Mouse (Mus musculus): ENCODE results near the gene 2410137M14Rik. TPM values are rescaled to one million over a fixed set of nuclear protein-coding genes. Genes with fewer than 3 reads are reported as not detected.

The 2410137M14Rik gene
- polyA plus RNA-seq, 1 experiment from 2014 or later = not detected

DNA sequence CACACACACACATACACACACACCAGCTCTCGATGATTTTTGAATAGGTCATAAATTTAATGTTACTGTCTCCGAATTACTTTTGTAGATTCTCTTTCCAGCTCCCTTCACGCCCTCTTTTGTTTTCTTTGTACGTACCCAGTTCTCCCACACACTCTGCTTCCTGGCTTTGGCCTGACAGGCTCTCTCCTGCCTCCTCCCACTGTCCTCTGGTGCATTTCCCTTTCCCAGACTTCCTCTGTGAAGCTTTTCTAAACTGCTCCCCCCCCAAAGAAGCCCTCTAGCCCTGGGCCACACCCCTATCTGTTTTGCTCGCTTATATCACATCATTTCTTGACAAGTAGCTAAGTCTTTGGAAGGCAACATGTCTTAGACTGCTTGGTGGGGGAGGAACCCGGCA, 50.8 kb downstream of the 2410137M14Rik start:
- Histone ChIP-seq H3K27me3 (ENCODE audit: control insufficient read depth, insufficient read depth, low read length) (no peaks in the 10 kb centered on the region), H3K27ac (replicated peaks) (no peak overlapping the region), H3K4me1 (replicated peaks; ENCODE audit: control insufficient read depth, insufficient read depth) (no peaks in the 10 kb centered on the region), H3K9me3 (ENCODE audit: control insufficient read depth, low read length) (no peaks in the 10 kb centered on the region), H3K9ac (ENCODE audit: low read length) (no peak overlapping the region), H3K4me2 (replicated peaks; ENCODE audit: low read depth) (no peak overlapping the region), H3K4me3 (ENCODE audit: low read depth, low read length) (no peak overlapping the region), H3K36me3 (ENCODE audit: control insufficient read depth, insufficient read depth, low read length) (no peaks in the 10 kb centered on the region)
- ATAC-seq (ENCODE audit: low FRiP score, low TSS enrichment) (no peak), DNase-seq (ENCODE audit: low spot score) (no peak)
- WGBS = 61% methylated on average over 6 of the region's 6 CpGs
- TF ChIP-seq CTCF (IDR thresholded peaks at IDR 0.05; ENCODE audit: low read depth) (no peak), EP300 (optimal IDR thresholded peaks at IDR 0.05) (no peak)

DNA sequence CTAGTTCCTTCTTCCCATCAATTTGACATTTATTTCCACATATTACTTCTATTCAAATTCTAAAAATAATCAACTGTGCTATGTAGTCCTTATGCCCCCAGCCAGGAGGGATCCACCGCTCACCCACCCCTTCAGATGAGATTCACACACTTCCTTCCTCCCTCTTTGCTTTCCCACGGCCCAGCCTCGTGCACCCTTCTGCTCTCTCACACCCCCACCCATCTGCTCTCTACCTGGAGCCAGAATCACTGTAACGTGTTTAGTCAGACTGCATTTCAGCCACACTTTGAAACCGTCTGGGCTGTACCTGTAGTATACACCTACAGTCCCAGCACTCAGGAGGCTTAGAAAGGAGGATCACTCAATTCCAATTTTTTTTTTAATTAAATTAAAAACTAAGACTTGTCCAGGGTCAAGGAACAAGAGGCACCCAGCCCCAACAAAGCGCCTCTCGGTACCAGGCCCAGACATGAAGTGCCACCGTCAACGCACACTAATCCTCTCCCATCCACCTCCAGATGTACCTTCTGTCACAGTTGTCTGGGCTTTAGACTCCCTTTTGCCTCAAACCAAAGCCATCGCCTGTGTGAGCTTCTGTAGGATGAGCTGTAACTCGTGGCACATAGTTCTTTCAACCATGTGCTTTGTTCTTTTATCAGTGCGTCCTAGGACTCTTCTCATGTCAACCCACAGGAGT, 51.7 kb downstream of the 2410137M14Rik start:
- no peak for ATAC-seq (ENCODE audit: low FRiP score, low TSS enrichment)
- H3K27ac ChIP-seq (replicated peaks) = 0 out of 2 replicates have a peak overlapping the region, but pooled peaks have one; percentile 31
- no peaks in the 10 kb centered on the region for H3K9me3 ChIP-seq (ENCODE audit: control insufficient read depth, low read length)
- H3K4me3 ChIP-seq (ENCODE audit: low read depth, low read length) = no peak overlapping the region
- H3K9ac ChIP-seq (ENCODE audit: low read length) = no peak overlapping the region
- 64% methylated on average over 12 of the region's 12 CpGs for whole genome bisulfite sequencing
- TF ChIP-seq CTCF (IDR thresholded peaks at IDR 0.05; ENCODE audit: low read depth) (no peak), EP300 (optimal IDR thresholded peaks at IDR 0.05) (no peak)
- H3K4me2 ChIP-seq (replicated peaks; ENCODE audit: low read depth) = no peak overlapping the region
- no peaks in the 10 kb centered on the region for H3K36me3 ChIP-seq (ENCODE audit: control insufficient read depth, insufficient read depth, low read length)
- H3K27me3 ChIP-seq (ENCODE audit: control insufficient read depth, insufficient read depth, low read length) = no peaks in the 10 kb centered on the region
- no peak for DNase-seq (ENCODE audit: low spot score)
- no peaks in the 10 kb centered on the region for H3K4me1 ChIP-seq (replicated peaks; ENCODE audit: control insufficient read depth, insufficient read depth)

Other genes with a start within 250 kb of the 2410137M14Rik start
- gene H2-M10.5, start 208.3 kb downstream of the 2410137M14Rik start, polyA plus RNA-seq (2015; fragmentation: Nextera tagmentation; extraction: Ambion mirVana) = not detected in 2 replicates
- not detected in 2 replicates for gene H2-M10.6, start 169.1 kb downstream of the 2410137M14Rik start, polyA plus RNA-seq (2015; fragmentation: Nextera tagmentation; extraction: Ambion mirVana)
- 22.9 and 24.0 TPM in 2 replicates for gene Trim26, start 144.1 kb downstream of the 2410137M14Rik start, polyA plus RNA-seq (2015; fragmentation: Nextera tagmentation; extraction: Ambion mirVana)
- 2.0 and 2.1 TPM in 2 replicates for gene Trim15, start 114.0 kb downstream of the 2410137M14Rik start, polyA plus RNA-seq (2015; fragmentation: Nextera tagmentation; extraction: Ambion mirVana)
- 0.28 and 0.32 TPM in 2 replicates for gene Trim10, start 111.7 kb downstream of the 2410137M14Rik start, polyA plus RNA-seq (2015; fragmentation: Nextera tagmentation; extraction: Ambion mirVana)
- 0.80 and 1.0 TPM in 2 replicates for gene Trim40, start 91.1 kb downstream of the 2410137M14Rik start, polyA plus RNA-seq (2015; fragmentation: Nextera tagmentation; extraction: Ambion mirVana)
- 1.4 and 1.8 TPM in 2 replicates for gene Trim31, start 83.1 kb downstream of the 2410137M14Rik start, polyA plus RNA-seq (2015; fragmentation: Nextera tagmentation; extraction: Ambion mirVana)
- gene Rnf39, start 38.3 kb downstream of the 2410137M14Rik start, polyA plus RNA-seq (2015; fragmentation: Nextera tagmentation; extraction: Ambion mirVana) = 48.9 and 53.1 TPM in 2 replicates
- 77.9 and 79.7 TPM in 2 replicates for gene Ppp1r11, start 29.5 kb downstream of the 2410137M14Rik start, polyA plus RNA-seq (2015; fragmentation: Nextera tagmentation; extraction: Ambion mirVana)
- 49.4 and 58.6 TPM in 2 replicates for gene Znrd1, start 22.7 kb downstream of the 2410137M14Rik start, polyA plus RNA-seq (2015; fragmentation: Nextera tagmentation; extraction: Ambion mirVana)
- 4.5 and 5.2 TPM in 2 replicates for gene Znrd1as, start 22.6 kb downstream of the 2410137M14Rik start, polyA plus RNA-seq (2015; fragmentation: Nextera tagmentation; extraction: Ambion mirVana)
- 0.05 and 0.08 TPM in 2 replicates for gene H2-M5, start 8.3 kb upstream of the 2410137M14Rik start, polyA plus RNA-seq (2015; fragmentation: Nextera tagmentation; extraction: Ambion mirVana)
- 9.9 and 10.0 TPM in 2 replicates for gene Zfp57, start 19.9 kb upstream of the 2410137M14Rik start, polyA plus RNA-seq (2015; fragmentation: Nextera tagmentation; extraction: Ambion mirVana)
- gene Mog, start 42.2 kb upstream of the 2410137M14Rik start, polyA plus RNA-seq (2015; fragmentation: Nextera tagmentation; extraction: Ambion mirVana) = 0.08 TPM in 1 of 2 replicates, not detected in the other
- gene Gabbr1, start 64.7 kb upstream of the 2410137M14Rik start, polyA plus RNA-seq (2015; fragmentation: Nextera tagmentation; extraction: Ambion mirVana) = 3.8 and 4.3 TPM in 2 replicates
- gene Olfr90, start 107.3 kb upstream of the 2410137M14Rik start, polyA plus RNA-seq (2015; fragmentation: Nextera tagmentation; extraction: Ambion mirVana) = not detected in 2 replicates
- not detected in 2 replicates for gene Olfr91, start 117.0 kb upstream of the 2410137M14Rik start, polyA plus RNA-seq (2015; fragmentation: Nextera tagmentation; extraction: Ambion mirVana)
- not detected in 2 replicates for gene Olfr92, start 138.9 kb upstream of the 2410137M14Rik start, polyA plus RNA-seq (2015; fragmentation: Nextera tagmentation; extraction: Ambion mirVana)
- gene Olfr93, start 180.3 kb upstream of the 2410137M14Rik start, polyA plus RNA-seq (2015; fragmentation: Nextera tagmentation; extraction: Ambion mirVana) = not detected in 2 replicates
- 0.15 and 0.27 TPM in 2 replicates for gene Ubd, start 212.7 kb upstream of the 2410137M14Rik start, polyA plus RNA-seq (2015; fragmentation: Nextera tagmentation; extraction: Ambion mirVana)
- gene Olfr94, start 219.8 kb upstream of the 2410137M14Rik start, polyA plus RNA-seq (2015; fragmentation: Nextera tagmentation; extraction: Ambion mirVana) = 0.16 and 0.19 TPM in 2 replicates
- gene Olfr95, start 231.9 kb upstream of the 2410137M14Rik start, polyA plus RNA-seq (2015; fragmentation: Nextera tagmentation; extraction: Ambion mirVana) = not detected in 2 replicates
- gene Olfr96, start 238.9 kb upstream of the 2410137M14Rik start, polyA plus RNA-seq (2015; fragmentation: Nextera tagmentation; extraction: Ambion mirVana) = not detected in 2 replicates

All from stomach, postnatal 0 days (tissue).